Mouse (Mus musculus): ENCODE data around the gene Oxct2b.
"Not testable (repeated sequence)": the region's sequence is repeated elsewhere in the genome, so short reads cannot be mapped to it uniquely, and the experiment has no call there.

Oxct2b gene

DNA sequence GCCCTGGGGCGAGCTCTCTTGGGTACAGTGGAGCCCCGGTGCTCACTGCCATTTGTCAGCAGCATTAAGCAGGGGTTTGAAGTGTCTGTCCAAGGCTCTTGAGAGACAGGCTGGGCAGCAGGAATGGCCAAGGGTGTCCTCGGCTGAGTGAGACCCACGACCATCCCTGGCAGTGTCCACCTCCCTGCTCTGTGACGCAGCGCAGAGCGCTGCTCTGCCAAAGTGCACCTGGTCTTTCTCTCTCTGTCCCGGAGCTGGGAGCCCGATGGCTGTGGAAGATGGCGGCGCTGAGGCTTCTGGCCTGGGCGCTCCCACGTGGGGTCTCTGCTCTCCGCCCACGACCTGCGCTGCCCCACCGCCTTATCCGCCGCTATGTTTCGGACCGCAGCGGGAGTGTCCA, at the start of gene Oxct2b:
TSS of gene Oxct2b (plus strand) at position 256 of the 400 bp plus-strand sequence.
- DNase-seq: no peak

- no peak for DNase-seq
Measured at GRCm38 (mm10) chr4:123068646-123069045, 47.4 kb upstream of the Oxct2b start.

DNA sequence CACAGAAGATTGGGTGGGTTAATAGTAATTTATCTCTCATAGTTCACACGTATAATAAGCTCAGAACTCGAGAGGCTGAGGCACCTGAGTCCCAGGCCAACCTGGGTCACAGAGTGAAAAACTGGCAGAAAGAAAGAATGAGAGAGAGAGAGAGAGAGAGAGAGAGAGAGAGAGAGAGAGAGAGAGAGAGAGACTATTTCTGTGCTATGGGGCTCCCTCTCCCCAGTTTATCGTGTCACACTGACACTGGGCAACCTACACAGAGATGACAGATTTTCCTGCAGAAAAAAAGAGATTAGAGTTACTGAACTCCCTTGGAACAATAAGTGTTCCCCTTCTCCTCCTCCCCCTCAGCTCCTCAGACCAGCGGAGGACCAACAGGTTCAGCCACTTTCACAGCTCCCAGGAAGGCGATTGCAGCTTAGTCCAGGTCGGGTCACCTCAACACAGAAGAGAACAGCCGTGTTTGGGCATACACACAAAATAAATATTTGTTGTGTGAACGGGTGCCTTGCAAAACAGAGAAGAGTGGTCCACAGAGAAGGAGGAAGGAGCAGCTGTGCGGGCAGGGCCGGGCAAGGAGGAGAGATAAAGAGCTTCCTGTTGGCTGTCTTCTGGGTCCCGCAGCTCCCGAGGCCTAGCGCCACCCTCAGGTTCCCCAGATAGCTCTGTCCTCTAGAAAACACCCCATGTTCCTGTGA, 44.6 kb upstream of the Oxct2b start:
- DNase-seq: peak; percentile 25 to 69

DNA sequence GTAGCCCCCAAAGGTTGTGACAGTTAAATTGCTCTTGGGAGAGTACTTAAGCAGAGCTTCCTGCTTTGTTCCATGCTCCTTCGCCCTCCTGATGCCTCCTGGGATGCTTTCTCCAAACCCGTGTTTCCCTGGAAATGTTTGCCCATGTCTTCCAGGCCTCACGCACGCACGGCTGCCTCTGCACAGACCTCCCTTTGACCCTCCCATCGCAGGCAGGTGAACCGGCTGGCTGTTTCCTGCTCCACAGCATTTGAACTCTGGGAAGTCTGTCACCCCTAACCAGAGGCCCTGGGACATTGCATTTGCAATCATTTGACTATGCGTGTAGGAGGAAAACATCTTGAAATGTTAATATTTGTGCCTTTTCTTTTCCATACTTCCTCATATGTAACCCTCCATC, 39.1 kb upstream of the Oxct2b start:
- DNase-seq: peak; percentile 4 to 27

DNA sequence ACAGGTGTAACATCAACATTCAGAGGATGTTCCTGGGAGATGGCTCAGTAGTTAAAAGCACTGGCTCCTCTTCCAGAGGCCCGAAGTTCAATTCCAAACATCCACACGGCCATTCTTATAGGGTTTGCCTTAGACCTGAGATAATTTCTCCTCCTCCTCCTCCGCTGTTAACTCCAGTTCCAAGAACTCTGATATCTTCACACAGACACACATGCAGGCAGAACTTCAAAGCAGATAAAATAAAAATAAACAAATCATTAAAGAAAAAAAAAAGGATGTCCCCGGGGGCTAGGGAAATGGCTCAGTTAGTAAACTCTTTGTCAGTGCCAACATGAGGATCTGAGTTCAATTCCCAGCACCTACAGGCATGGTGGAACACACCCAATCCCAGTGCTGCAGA, 37.8 kb upstream of the Oxct2b start:
- DNase-seq: no peak

- peak; percentile 12 to 62 for DNase-seq
Measured at GRCm38 (mm10) chr4:123080791-123081190, 35.3 kb upstream of the Oxct2b start.

- peak; percentile 53 to 72 for DNase-seq
Measured at GRCm38 (mm10) chr4:123082283-123083163, 33.5 kb upstream of the Oxct2b start.

GRCm38 (mm10) chr4:123083323-123083902, 32.7 kb upstream of the Oxct2b start:
- DNase-seq: no peak

DNA sequence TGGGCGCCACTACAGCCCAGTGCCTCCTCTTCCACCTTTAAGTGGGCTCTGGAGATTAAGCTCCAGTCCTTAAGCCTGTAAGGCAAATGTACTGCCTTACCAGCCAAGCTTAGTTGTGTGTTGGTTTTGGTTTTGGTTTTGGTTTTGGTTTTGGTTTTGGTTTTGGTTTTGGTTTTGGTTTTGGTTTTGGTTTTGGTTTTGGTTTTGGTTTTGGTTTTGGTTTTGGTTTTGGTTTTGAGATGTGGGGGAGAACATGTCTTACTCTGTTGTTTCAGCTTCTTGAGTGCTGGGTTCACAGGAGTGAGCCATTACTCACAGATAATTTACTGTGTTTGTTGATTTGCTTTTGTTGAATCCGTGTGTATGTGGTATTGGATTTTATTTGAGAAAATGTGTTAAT, 30.8 kb upstream of the Oxct2b start:
- no peak for DNase-seq

- DNase-seq: no peak
Measured at GRCm38 (mm10) chr4:123086381-123086780, 29.7 kb upstream of the Oxct2b start.

- DNase-seq: no peak
Measured at GRCm38 (mm10) chr4:123092621-123093020, 23.4 kb upstream of the Oxct2b start.

GRCm38 (mm10) chr4:123093064-123093776, 22.8 kb upstream of the Oxct2b start:
- peak in 1 of 2 experiments; percentile 1 for DNase-seq

DNA sequence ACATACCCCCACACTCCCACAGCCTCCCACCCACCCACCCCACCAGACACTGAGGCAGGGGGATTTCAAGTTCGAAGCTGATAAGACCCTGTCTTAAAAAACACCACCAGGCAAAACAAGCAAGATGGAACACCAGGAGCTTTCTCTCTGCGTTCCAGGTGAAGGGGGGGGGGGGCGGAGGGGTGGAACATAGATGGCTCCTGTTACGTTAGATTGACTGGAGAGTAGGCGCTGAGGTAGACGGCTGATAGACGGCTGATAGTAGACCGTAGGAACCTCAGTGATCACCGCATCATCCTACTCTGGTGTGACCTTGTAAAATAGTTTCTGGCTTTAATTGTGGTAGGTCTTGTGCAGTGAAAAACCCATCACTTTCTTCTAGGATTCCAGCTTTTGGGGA, 22.2 kb upstream of the Oxct2b start:
- DNase-seq: no peak

DNA sequence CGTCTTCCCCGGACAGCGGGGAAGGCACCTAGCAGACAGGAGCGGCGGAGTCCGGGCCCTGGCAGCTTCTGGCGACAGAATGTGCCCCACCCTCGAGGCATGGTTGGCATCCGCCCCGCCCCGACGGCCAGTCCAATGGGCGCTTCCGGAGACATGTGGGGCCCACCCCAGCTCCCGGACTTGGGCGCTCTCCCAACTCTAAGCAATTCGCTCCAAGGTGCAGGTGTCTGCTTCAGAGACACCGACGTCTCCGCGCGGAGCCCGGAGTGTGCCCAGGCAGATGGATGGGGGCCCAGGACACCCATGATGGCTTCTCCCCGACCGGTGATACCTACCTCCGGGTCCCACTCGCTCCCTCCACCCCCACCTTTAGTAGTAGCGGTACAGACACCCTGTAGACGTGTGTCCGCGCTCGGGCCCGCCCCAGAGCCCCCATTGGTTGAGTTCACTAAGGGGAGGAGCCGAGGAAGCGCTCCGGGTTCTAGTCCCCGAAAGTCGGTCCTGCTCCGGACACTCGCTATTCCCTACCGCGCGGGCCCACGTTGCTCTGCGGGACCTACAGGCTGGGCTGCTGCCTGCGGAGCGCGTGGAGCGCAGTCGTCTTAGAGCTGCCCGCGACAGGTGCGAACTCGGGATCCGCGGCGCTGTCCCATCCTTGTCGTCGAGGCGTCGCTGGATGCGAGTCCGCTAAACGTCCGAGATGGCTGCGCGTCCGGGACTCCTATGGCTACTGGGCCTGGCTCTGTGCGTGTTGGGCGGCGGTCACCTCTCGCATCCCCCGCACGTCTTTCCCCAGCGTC, 11.2 kb upstream of the Oxct2b start, which contains the start of gene Bmp8b:
TSS of gene Bmp8b (plus strand) at position 515 of the 800 bp plus-strand sequence.
- peak; percentile 29 to 57 for DNase-seq

- DNase-seq: no peak
Measured at GRCm38 (mm10) chr4:123105451-123105790, 10.6 kb upstream of the Oxct2b start.

DNA sequence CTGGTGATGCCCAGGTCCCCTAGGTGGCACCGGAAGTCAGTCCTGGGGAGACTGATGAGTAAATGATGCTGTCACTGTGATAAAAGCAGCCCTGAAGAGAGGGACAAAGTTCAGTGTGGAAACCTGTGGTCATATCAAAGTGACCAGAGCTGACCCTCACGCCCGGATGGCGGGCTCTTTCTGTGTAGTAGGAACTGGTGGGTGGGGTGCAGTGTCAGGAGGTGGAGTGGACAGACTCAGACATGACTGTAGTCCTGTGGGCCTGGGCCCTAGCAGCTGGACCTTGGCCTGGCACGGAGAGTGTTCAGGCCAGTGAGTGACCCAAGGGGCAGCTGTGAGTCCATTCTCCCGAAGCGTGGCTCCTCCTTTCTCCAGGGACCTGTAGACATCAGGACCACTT, 10.1 kb upstream of the Oxct2b start:
- DNase-seq: peak; percentile 4 to 34

- no peak for DNase-seq
Measured at GRCm38 (mm10) chr4:123106864-123107263, 9.2 kb upstream of the Oxct2b start.

DNA sequence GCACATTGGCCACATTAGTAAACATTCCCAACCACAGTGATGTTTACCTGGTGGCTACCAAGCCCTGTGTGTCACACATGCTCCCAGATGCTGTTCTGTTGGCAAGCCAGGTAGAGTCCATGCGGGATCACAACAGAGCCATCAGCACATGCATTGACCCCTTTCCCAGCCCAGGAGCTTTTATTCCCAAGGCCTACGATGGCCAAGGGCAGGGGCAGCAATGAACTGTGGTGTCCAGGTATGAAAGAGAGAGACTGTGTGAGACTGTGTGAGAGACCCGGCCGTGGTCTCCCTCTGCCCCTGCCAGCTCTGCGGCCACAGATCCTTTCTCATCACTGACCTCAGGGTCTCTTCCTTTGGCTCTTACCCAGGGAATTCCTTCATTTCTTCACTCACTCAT, 8.0 kb upstream of the Oxct2b start:
- DNase-seq: no peak

- no peak for DNase-seq
Measured at GRCm38 (mm10) chr4:123110751-123111150, 5.3 kb upstream of the Oxct2b start.

DNA sequence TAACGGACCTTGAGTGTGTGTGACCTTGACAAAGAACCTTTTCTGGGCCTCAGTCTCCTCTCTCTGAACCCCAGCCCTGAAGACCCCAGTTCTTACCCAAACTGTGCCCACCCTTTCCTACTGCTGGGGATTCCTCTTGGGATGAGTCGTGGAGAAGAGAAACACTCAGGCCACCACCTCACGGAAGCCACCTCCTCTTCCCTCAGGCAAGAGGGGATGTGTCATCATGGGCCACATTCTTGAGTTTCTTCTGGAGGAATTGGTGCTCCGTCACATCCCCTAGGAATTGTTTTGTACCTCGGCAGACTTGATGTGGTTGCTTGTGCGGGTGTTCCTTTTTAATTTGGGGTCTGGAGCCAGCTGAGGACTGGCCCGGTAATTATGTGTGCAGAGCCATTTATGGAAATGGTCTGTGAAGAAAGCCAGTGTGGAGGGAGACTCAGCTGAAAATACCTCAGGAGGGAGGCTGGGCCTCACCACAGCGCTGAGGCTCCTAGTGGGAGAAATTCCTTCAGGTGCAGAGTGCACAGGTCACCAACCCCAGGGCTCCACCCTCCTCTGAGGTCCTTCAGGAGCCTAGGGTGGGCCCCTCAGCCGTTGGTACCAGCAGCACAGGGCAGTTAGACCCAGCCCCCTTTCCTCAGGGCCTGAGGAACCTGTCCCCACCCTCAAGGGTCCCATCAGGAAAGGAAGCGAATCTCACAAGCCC, 4.6 kb upstream of the Oxct2b start:
- not testable (repeated sequence) for DNase-seq

GRCm38 (mm10) chr4:123112216-123112764, 3.8 kb upstream of the Oxct2b start:
- DNase-seq: no peak
